Mouse (Mus musculus): ENCODE data around the gene Gng3.

Gng3 gene

DNA sequence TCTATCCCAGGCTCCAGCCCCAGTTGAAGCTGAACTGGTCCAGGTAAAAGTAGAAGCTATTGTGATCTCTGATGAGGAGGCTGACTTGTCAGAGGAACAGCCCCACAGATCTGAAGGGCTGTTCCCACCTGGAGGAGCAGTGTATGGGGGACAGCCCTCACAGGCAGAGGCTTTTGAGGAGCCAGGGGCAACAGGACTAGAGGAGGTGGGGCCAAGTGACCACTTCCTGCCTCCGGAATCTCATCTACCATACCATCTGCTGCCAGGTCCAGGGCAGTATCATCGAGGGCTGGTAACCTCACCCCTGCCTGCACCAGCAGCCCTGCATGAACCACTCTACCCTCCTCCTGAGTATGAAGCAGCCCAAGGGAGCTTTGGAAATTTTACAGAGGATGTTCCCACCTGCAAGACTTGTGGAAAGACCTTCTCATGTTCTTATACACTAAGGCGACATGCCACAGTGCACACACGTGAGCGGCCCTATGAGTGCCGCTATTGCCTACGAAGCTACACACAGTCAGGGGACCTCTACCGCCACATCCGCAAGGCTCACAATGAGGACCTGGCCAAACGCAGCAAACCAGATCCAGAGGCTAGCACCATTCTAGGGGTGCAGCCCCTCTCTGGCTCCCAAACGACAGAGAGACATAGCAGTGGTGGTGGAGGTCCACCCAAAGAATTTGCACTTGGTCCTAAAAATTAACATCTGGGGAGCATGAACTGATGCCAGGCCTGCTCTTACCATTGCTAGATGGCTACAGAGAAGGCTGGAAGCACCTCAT, 34.9 kb downstream of the Gng3 start:
- peak; percentile 96 for DNase-seq (ENCODE audit: low read depth)

DNA sequence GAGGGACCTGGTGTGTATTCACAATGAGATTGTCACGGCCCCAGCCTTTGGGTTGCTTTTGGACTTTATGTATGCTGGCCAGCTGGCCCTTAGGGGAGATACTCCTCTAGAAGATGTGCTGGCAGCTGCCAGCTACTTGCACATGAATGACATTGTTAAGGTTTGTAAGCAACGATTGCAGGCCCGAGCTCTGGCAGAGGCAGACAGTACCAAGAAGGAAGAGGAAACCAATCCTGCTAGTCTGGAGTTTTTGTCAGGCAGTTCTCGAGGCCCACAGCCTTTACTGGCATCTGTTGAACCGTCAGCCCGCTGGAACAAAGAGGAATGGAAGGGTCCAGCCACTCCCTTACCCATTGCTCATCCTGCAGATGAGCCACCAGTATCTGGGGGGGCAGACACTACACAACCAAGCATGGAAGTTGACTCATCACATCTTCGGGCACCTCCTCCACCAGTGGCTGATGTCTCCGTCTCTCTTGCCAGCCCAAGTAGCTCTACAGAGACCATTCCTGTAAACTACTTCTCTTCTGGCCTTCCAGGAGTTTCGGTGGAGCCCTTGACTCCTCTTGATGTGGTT, 35.7 kb downstream of the Gng3 start:
- peak; percentile 91 for DNase-seq (ENCODE audit: low read depth)

DNA sequence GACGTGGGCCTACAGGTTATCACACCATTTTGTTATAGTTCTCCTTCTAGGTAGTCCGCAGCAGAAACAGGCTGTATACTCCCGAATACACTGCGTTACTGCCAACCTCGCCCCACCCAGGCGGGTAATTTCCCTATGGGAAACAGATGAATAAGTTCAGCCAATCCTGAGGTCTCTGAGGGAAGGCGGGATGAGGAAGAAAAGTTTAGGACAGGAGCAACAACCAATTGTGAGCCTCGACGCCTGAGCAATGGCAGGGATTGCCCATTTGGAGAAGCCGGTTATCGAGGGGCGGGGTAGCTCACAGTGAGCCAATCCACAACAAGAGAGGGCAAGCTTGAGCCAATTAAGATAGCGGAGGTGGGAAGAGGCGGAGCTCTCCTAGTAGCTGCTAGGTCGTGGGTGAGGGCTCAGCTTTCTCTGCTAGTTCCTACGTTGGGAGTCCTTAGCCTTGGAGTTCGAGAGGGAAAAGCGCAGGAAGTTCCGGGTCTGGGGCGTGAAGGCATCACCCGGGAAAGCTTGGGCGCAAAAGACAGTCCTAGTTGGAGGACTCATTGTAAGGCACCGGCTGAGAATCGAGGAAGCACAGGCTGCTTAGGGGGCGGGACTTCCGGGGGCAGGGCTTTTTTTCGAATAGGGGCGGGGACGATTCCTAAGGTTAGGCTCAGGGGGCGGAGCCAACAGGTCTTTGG, 36.7 kb downstream of the Gng3 start, which contains the start of gene Zbtb3:
Gene Zbtb3, plus strand, starts transcription at position 426 of the 692 bp plus-strand sequence.
- peak; percentile 99 for DNase-seq (ENCODE audit: low read depth)

DNA sequence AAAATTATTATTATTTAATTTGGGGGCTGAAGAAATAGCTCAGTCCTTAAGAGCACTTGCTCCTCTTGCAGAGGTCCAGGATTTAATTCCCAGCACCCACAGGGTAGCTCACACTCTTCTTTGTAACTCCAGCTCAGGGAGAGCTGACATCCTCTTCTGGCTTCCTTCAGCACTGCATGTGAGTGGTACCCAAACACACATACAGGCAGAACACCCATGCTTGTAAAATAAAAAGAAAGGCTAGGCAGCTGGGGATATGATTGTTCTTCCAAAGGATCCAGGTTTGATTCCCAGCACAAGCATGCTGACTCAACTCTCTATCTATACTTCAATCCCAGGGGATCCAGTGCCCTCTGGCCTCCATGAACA, 40.1 kb downstream of the Gng3 start:
- no peak for DNase-seq (ENCODE audit: low read depth)

DNA sequence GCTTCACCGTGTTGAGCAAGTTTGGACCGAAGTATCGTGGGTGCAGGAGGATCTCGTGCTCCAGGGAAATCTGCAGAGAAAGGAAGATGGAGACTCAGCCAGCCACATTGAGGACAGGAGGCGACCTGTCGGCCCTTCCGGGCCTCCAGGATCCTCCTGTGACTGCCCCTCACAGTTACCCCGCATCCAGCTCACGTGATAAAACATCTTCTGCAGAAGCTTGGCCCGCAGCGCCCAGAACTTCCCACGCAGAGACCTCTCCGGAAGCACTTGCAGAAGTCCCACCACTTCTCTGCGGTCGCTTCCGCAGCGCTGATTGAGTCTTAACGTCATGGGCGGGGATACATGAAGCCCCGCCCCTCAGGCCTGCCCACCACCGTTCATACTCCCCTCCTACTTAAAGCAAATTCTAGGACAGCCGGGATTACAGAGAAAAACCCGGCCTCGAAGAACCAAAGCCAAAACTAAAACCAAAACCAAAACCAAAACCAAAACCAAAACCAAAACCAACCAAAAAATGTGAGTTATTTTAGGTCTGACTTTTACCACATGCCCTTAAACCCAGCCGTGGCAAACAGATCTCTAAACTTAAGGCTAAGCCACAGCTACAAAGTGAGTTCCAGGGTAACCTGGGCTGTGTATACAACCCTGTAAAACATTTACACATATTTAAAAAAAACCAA, 40.6 kb downstream of the Gng3 start, which contains the start of gene Polr2g:
Gene Polr2g, minus strand, starts transcription at position 314 of the 683 bp plus-strand sequence.
- peak; percentile 97 for DNase-seq (ENCODE audit: low read depth)

DNA sequence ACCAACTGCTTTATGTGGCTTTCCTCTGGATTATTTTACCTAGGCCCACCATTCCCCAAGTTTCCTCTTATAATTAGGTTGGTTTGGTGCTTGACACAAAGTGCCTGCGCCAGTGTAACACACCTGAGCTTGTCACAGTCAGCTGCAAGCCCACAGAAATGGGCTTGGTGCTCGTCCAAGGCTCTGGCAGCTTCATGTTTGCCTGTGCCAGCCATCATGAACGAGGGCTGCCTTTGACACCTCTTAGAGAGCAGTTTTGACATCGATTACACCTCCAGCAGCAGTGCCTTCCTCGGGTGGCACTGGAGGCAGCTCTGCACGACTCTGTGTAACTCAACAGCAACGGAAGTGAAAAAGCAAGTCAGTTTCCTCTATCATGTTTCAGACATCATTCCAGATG, 48.8 kb downstream of the Gng3 start:
- no peak for DNase-seq (ENCODE audit: low read depth)

DNA sequence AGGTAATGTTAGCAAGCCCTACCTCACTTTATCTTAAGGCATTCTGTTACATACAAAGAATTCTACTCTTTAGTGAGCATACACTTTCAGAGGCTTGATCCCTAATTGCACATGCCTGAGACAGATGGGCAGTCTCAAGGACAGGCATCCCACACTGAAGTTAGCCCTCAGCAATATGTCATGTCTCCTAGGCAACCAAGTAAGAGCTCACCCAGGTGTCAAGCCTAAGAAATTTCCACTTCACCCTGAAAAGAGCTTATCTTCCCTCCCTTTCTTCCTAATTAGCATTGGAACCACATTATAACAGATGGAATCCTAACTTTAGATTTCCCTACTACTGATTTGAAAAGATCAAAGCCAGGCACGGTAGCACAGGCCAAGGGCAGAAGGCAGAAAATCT, 49.8 kb downstream of the Gng3 start:
- no peak for DNase-seq (ENCODE audit: low read depth)

DNA sequence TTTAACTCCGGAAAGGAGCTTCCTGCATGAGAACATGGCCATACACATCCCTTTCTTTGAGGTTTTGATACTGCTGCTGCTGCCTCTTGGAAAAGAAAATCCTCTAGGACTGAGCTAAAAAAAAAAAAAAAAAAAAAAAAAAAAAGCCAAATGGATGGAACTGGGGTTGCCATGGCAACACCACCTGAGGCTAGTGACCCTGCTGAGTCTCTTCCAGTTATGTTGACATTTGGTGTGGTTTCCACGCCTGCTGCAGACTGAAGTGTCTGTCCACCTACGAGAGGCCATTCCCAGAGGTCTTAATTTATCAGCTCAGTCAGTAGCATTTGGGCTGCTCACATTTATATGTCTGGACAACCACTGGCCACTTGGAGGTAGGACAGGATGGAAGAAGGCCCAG, 50.5 kb downstream of the Gng3 start:
- DNase-seq (ENCODE audit: low read depth), result no peak

All from 416B (cell line).